Mouse (Mus musculus): ENCODE measurements at regions not wholly inside any gene's neighbourhood (a gene's known extent, or its start where the extent isn't known, plus 50 kb on each side); places are given as distances from the start of the nearest gene placed in this dataset.
A peak's percentile ranks its signal among the peaks of the same experiment; 100 is the strongest.

DNA sequence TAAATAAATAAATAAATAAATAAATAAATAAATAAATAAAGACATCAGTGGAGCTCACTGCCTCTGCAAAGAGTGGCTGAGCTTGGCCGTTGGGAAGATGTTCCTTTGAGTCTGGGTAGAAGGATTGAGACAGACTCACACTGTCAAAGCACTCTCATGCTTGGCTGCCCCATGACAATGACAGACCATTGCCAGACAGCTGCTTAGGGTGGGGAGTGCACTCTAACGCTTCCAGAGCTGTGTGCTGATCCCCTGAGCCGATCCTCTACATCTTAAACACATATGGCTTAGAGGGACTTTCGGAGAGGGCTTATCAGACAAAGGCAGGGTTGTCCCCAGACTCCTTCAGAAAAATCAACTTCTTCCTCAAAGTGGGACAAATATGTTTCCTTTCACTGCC lies 100.0 kb upstream of the Oxgr1 start:
- H3K4me3 ChIP-seq (ENCODE audit: insufficient read depth, low read length) = no peak overlapping the region
- no peak overlapping the region for H3K27ac ChIP-seq (ENCODE audit: insufficient read depth, low read length)
- no peak for TF ChIP-seq POLR2A (IDR thresholded peaks at IDR 0.05; ENCODE audit: low read depth, low read length)
- no peak for TF ChIP-seq CTCF (IDR thresholded peaks at IDR 0.05; ENCODE audit: borderline replicate concordance, insufficient read depth, low read length)
- peaks cover 22% of the 10 kb centered on the region for H3K4me1 ChIP-seq (ENCODE audit: control insufficient read depth, insufficient read depth, low read length)

DNA sequence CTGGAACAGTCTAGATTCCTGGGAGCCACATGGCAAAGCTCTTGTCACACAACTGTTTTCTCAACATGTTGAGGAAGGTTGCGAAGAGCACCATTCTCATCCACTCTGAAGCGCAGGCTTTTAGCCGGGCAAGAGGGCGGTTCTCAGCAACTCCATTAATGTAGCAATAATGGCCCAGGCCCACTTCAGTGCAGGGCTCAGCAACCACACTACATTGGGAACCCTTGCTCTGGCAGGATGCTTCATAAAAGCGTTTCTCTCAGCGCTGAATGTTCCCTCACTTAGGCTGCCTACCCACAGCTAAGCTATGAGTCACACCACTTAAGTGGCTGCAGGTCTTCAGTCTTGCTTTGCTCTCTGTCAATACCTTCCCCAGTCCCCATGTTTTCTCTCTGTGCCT lies 102.2 kb upstream of the Oxgr1 start:
- peak overlapping the region; percentile 74 for H3K27ac ChIP-seq (ENCODE audit: insufficient read depth, low read length)
- no peak overlapping the region for H3K4me3 ChIP-seq (ENCODE audit: insufficient read depth, low read length)
- TF ChIP-seq CTCF (IDR thresholded peaks at IDR 0.05; ENCODE audit: borderline replicate concordance, insufficient read depth, low read length) = no peak
- no peak for TF ChIP-seq POLR2A (IDR thresholded peaks at IDR 0.05; ENCODE audit: low read depth, low read length)
- H3K4me1 ChIP-seq (ENCODE audit: control insufficient read depth, insufficient read depth, low read length) = peaks cover 22% of the 10 kb centered on the region

DNA sequence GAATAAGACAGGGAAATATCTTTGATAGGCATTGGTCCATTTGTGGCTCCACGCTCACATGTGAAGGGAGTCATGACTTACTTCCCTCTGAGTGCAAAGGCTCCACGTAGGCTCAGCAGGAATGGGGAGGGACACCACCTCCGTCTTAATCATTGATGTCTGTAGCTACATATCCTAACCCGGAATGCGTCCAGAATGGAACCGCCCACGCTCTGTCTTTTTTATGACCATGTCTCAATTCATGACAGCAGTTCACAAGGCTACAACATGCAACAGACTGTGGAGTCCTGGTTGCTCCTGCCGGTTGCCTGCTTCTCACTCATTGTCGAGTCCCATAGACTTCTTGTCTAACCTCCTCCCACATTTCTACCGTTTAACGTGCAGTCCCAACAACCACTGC lies 104.1 kb upstream of the Oxgr1 start:
- H3K4me3 ChIP-seq (ENCODE audit: insufficient read depth, low read length) = no peak overlapping the region
- TF ChIP-seq CTCF (IDR thresholded peaks at IDR 0.05; ENCODE audit: borderline replicate concordance, insufficient read depth, low read length) = no peak
- 0 out of 2 replicates have a peak, but pooled peaks have one; percentile 14 for TF ChIP-seq POLR2A (IDR thresholded peaks at IDR 0.05; ENCODE audit: low read depth, low read length)
- H3K4me1 ChIP-seq (ENCODE audit: control insufficient read depth, insufficient read depth, low read length) = peaks cover 22% of the 10 kb centered on the region
- peak overlapping the region; percentile 74 for H3K27ac ChIP-seq (ENCODE audit: insufficient read depth, low read length)

DNA sequence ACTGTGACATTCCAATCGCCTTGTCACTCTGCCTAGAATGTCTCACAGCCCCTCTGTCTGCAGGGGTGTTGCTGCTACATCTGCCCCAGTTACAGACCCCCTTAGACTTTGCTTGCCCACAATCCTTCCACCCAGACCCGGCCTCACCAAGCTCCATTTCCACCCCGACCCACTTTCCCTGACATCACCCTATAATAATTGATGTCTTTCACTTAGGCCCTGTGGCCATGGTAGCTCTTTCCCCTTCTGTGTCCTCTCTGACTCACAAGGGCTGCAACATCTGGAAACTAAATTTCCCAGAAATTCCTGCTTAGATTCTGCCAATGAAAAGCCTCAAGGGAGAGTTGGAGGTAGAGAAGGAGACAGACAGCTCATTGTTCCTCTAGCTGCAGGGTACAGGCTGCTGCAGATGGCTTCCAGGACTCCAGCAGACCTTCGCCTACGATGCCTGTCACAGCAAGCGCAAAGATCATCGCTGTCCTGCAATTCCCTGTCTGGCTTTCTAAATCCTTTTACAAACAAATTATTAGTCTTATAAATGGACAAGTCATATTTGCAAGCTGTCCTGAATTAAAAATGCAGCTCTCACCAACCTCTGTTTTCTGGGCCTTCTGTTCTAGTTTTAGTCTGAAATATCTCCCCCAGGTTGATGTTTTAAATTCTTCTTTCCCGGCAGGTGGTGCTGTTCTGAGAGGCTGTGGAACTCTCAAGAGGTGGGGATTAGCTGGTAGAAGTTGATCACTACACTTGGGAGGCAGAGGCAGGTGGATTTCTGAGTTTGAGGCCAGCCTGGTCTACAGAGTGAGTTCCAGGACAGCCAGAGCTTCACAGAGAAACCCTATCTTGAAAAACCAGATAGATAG lies 104.9 kb upstream of the Oxgr1 start:
- peak overlapping the region; percentile 77 for H3K27ac ChIP-seq (ENCODE audit: insufficient read depth, low read length)
- H3K4me1 ChIP-seq (ENCODE audit: control insufficient read depth, insufficient read depth, low read length) = peaks cover 22% of the 10 kb centered on the region
- TF ChIP-seq CTCF (IDR thresholded peaks at IDR 0.05; ENCODE audit: borderline replicate concordance, insufficient read depth, low read length) = no peak
- no peak; the same call in 1 of the 2 replicates for TF ChIP-seq POLR2A (IDR thresholded peaks at IDR 0.05; ENCODE audit: low read depth, low read length)
- H3K4me3 ChIP-seq (ENCODE audit: insufficient read depth, low read length) = no peak overlapping the region

DNA sequence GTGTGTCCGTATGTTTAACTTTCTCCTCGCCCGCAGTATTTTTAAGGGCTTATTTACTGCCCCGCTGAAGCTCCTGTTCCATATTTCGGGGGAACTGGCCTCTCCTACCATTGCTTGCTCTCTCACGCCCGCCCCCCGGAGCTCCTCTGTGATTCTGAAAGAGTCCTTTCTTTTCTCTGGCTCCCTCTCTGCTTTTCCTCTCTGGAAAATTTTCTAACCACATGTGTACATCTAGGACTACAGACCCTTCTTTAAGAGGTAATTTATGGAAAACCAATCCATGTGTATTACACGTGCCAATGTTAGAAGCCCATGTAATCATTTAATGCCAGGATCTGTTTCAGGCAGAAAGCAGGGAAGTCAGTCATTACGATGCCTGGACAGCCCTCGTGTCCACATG lies 106.6 kb upstream of the Oxgr1 start:
- TF ChIP-seq CTCF (IDR thresholded peaks at IDR 0.05; ENCODE audit: borderline replicate concordance, insufficient read depth, low read length) (no peak), POLR2A (IDR thresholded peaks at IDR 0.05; ENCODE audit: low read depth, low read length) (no peak)
- Histone ChIP-seq H3K27ac (ENCODE audit: insufficient read depth, low read length) (peak overlapping the region; percentile 57), H3K4me1 (ENCODE audit: control insufficient read depth, insufficient read depth, low read length) (peaks cover 22% of the 10 kb centered on the region), H3K4me3 (ENCODE audit: insufficient read depth, low read length) (no peak overlapping the region)

DNA sequence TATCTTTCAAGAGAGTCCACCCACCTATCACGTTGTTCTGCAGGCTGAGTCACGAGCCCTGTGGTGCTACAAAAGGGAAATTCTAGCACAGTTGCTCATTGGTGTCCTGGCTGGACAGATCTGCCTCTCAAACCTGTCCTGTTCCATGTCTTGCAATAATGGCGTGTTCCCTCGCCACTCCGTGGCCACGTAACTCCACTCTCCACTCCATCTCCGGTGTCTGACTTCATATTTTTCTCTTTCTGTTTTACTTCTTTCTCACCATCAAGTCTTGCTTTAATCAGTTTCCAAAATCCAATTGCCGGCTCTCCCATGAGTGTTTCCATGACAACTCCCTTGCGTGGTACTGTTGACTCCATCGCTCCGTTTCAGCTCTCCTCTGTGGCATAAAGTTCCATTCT lies 107.1 kb upstream of the Oxgr1 start:
- Histone ChIP-seq H3K4me3 (ENCODE audit: insufficient read depth, low read length) (no peak overlapping the region), H3K4me1 (ENCODE audit: control insufficient read depth, insufficient read depth, low read length) (peaks cover 17% of the 10 kb centered on the region), H3K27ac (ENCODE audit: insufficient read depth, low read length) (no peak overlapping the region; the same call in 1 of the 2 replicates)
- TF ChIP-seq CTCF (IDR thresholded peaks at IDR 0.05; ENCODE audit: borderline replicate concordance, insufficient read depth, low read length) = no peak
- TF ChIP-seq POLR2A (IDR thresholded peaks at IDR 0.05; ENCODE audit: low read depth, low read length) = no peak

DNA sequence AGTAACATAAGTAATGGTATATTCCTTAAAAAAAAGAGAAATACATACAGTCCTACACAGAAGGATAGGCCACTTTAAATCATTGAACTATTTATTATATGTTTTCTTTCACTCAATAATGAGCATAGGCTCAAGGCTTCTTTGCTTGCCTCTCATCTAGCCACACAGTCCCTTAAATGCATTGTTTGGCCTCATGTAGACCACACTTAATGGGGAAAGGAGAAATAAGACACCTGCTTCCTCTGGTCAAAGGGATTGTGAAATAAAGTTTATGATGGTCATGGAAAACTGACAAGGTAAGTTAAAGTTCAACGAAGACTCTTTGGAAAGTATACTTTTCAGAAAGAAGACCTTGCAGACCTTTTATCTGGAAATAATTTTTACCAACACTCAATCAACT lies 108.4 kb upstream of the Oxgr1 start:
- H3K4me1 ChIP-seq (ENCODE audit: control insufficient read depth, insufficient read depth, low read length) = peaks cover 12% of the 10 kb centered on the region
- TF ChIP-seq CTCF (IDR thresholded peaks at IDR 0.05; ENCODE audit: borderline replicate concordance, insufficient read depth, low read length) = no peak
- no peak overlapping the region for H3K4me3 ChIP-seq (ENCODE audit: insufficient read depth, low read length)
- H3K27ac ChIP-seq (ENCODE audit: insufficient read depth, low read length) = no peak overlapping the region

DNA sequence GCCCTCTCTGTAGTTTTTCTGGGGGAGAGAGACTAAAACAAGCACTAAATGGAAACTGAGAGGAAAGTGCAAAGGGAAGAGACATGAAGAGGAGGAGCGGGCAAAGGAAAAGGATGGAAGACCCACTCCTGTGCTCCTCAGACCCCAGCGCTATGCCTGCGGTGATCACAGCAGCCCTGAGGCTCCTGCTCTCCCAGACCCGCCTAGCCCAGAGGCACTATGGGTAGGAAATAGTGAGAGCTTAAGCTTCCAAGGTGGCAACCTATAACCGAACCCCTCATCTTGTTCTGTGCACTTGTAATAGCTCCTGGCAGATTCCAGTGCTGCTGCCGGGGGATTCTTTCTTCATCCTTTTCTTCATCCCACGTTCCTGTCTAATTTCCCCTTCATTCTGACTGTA lies 112.2 kb upstream of the Oxgr1 start:
- peaks cover 3% of the 10 kb centered on the region; the same call in 1 of the 2 replicates for H3K4me1 ChIP-seq (ENCODE audit: control insufficient read depth, insufficient read depth, low read length)
- no peak overlapping the region for H3K4me3 ChIP-seq (ENCODE audit: insufficient read depth, low read length)
- no peak for TF ChIP-seq POLR2A (IDR thresholded peaks at IDR 0.05; ENCODE audit: low read depth, low read length)
- H3K27ac ChIP-seq (ENCODE audit: insufficient read depth, low read length) = no peak overlapping the region

DNA sequence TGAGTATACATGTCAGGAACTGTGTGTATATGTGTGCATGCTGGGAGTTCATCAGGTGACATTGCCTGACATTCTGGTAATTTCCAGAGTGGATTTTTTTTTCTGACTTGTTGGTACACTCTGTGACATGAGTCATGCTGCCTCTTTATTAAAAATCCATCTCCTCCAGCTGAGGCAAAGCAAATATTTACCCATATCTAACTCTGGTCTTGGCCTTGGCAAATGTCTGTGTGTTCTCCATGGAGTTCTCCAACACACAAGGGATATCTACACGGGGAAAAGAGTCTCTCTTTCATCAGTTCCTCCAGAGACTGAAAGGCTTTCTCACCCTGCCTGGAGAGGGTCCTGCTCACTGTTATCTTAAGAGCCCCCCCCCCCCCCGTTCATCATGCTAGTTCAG lies 111.3 kb upstream of the Mbnl2 start:
- Histone ChIP-seq H3K4me1 (ENCODE audit: control insufficient read depth, insufficient read depth, low read length) (no peaks in the 10 kb centered on the region), H3K4me3 (ENCODE audit: insufficient read depth, low read length) (no peak overlapping the region), H3K27ac (ENCODE audit: insufficient read depth, low read length) (no peak overlapping the region)
- TF ChIP-seq CTCF (IDR thresholded peaks at IDR 0.05; ENCODE audit: borderline replicate concordance, insufficient read depth, low read length) (no peak), POLR2A (IDR thresholded peaks at IDR 0.05; ENCODE audit: low read depth, low read length) (no peak)

DNA sequence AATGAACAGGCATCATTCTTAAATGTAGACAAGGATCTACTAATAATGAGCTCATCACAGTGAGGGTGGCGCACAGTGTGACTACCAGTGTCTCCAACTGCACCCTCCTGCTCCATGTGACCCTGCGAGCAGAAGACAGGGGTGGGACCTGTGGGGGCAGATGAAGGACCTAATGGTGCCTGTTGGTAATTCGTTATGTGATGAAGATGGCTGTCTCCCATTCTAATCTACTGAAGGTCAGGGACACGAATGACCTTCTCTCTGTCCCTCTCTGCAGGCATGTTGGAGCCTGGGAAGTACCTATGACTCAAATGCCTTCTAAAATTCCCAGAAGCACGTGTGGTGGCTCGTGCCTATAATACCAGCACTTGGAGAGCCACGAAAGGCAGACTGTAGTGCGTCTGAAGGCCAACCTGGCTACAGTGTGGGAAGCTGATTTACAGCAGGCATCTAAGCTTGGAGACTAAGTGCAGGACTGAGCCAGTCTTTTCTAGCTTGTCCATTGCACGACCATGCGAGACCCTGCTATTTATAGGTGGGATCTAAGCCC lies 109.9 kb upstream of the Mbnl2 start:
- H3K27ac ChIP-seq (ENCODE audit: insufficient read depth, low read length) = no peak overlapping the region
- TF ChIP-seq POLR2A (IDR thresholded peaks at IDR 0.05; ENCODE audit: low read depth, low read length) = no peak
- TF ChIP-seq CTCF (IDR thresholded peaks at IDR 0.05; ENCODE audit: borderline replicate concordance, insufficient read depth, low read length) = no peak
- no peaks in the 10 kb centered on the region for H3K4me1 ChIP-seq (ENCODE audit: control insufficient read depth, insufficient read depth, low read length)
- H3K4me3 ChIP-seq (ENCODE audit: insufficient read depth, low read length) = no peak overlapping the region
